Mouse (Mus musculus) kidney, postnatal 0 days (tissue): ENCODE data around the gene Pias4. TPM values are rescaled to one million over a fixed set of nuclear protein-coding genes. Genes with fewer than 3 reads are reported as not detected.

Source experiments
- ATAC-seq: fragments of 200-750 bp; cut with Nextera tagmentation; replicated peaks from 2 replicates; pipeline ENCODE4 v1.8.0; 2017; ENCODE audit warnings: low read depth, moderate number of reproducible peaks, moderate TSS enrichment, moderate library complexity; ENCODE audit not compliant: low FRiP score
- DNase-seq: peaks from one replicate; pipeline ENCODE4 v3.0.0-alpha.2; 2016; ENCODE audit warnings: low spot score
- H3K27ac ChIP-seq: fragments of 300-500 bp; sonication (generic); 2 replicates; pipeline ENCODE4 v1.5.1; 2014; ENCODE audit warnings: mild to moderate bottlenecking
- H3K27me3 ChIP-seq: fragments of 300-500 bp; sonication (generic); 2 replicates; pipeline ENCODE4 v1.6.1; 2014; ENCODE audit warnings: low read length, mixed read lengths; ENCODE audit not compliant: insufficient read depth
- H3K36me3 ChIP-seq: fragments of 300-500 bp; sonication (generic); 2 replicates; pipeline ENCODE4 v1.6.1; 2014; ENCODE audit warnings: low read length, mixed read lengths; ENCODE audit not compliant: insufficient read depth
- H3K4me1 ChIP-seq: fragments of 300-500 bp; sonication (generic); replicated peaks from 2 replicates; pipeline ENCODE4 v1.6.1; 2014; ENCODE audit warnings: antibody characterized with exemption, low read length, mixed read lengths; ENCODE audit not compliant: insufficient read depth
- H3K4me2 ChIP-seq: fragments of 300-500 bp; sonication (generic); 2 replicates; pipeline ENCODE4 v1.6.1; 2014; ENCODE audit warnings: mild to moderate bottlenecking, low read length, moderate library complexity, mixed read lengths
- H3K4me3 ChIP-seq: fragments of 300-500 bp; sonication (generic); replicated peaks from 2 replicates; pipeline ENCODE4 v1.5.1; 2014; ENCODE audit warnings: low read depth, low read length
- H3K9ac ChIP-seq: fragments of 300-500 bp; sonication (generic); 2 replicates; pipeline ENCODE4 v1.6.1; 2014; ENCODE audit warnings: low read depth, low read length
- H3K9me3 ChIP-seq: fragments of 300-500 bp; sonication (generic); replicated peaks from 2 replicates; pipeline ENCODE4 v1.6.1; 2016; ENCODE audit warnings: low read length, inconsistent platforms, mixed read lengths
- CTCF ChIP-seq: IDR thresholded peaks from 2 replicates; pipeline ENCODE4 v1.5.1; 2016; ENCODE audit warnings: antibody characterized with exemption, low read depth, mild to moderate bottlenecking, moderate library complexity
- WGBS: fragments of 180-500 bp; shearing (Covaris S2); extraction: QIAGEN DNeasy Blood & Tissue Kit; methylation state at CpG from one replicate; pipeline ENCODE4 v1.1.7; 2014; 5-methylcytosine and 5-hydroxymethylcytosine counted together
- microRNA-seq: library from miRNA; unstranded; fragments of <30 nt; microRNA quantifications from one replicate; pipeline ENCODE4, GENCODE M21; 2016
- polyA plus RNA-seq: library from polyadenylated mRNA; unstranded; fragments of >200 nt; fragmentation: Nextera tagmentation; extraction: Ambion mirVana; gene quantifications from 2 replicates; pipeline ENCODE4 v1.2.1, GENCODE M21; 2015

Gene Pias4
- polyA plus RNA-seq, 1 experiment from 2014 or later, result 28.4 TPM

- Histone ChIP-seq H3K4me1 (peaks cover 14% of the 10 kb centered on the region; the same call in 1 of the 2 replicates), H3K9me3 (no peaks in the 10 kb centered on the region)
Observed at GRCm38 (mm10) chr10:81105565-81106112, 62.1 kb downstream of the Pias4 start, which contains the start of gene Map2k2. Gene Map2k2, plus strand, starts transcription at chr10:81105915.

More at GRCm38 (mm10) chr10:81105565-81106112, 62.1 kb downstream of the Pias4 start, which contains the start of gene Map2k2:
- H3K9ac ChIP-seq, result peak within 1 kb of the TSS; percentile 98
- H3K27me3 ChIP-seq, result no peaks in the 10 kb centered on the region
- WGBS, result under 1% methylated on average over 54 of the region's 56 CpGs
- H3K4me3 ChIP-seq, result peak within 1 kb of the TSS; percentile 82
- ATAC-seq (peak; percentile 89), DNase-seq (peak; percentile 98)
- H3K36me3 ChIP-seq, result peaks cover 16% of the 10 kb centered on the region
- H3K4me2 ChIP-seq, result peak within 1 kb of the TSS; percentile 76
- TF ChIP-seq CTCF, result no peak
- H3K27ac ChIP-seq, result peak within 1 kb of the TSS; percentile 100

Small RNA genes within 50 kb of the gene (microRNA-seq; reads per million reads assigned to microRNA genes)
- gene Mir5615-1 (not detected), gene Mir5615-2 (not detected)

Other genes starting within 250 kb of the Pias4 start
- 21.9 and 26.0 TPM in 2 replicates for gene Lmnb2, start 249.7 kb downstream of the Pias4 start, polyA plus RNA-seq
- 17.4 and 20.8 TPM in 2 replicates for gene Gadd45b, start 237.8 kb downstream of the Pias4 start, polyA plus RNA-seq
- gene Gng7, start 153.0 kb downstream of the Pias4 start, polyA plus RNA-seq, result 3.4 TPM in 2 replicates
- 0.11 TPM in 1 of 2 replicates, not detected in the other for gene Diras1, start 142.3 kb downstream of the Pias4 start, polyA plus RNA-seq
- gene Slc39a3, start 130.5 kb downstream of the Pias4 start, polyA plus RNA-seq, result 13.4 and 13.9 TPM in 2 replicates
- gene Sgta, start 107.7 kb downstream of the Pias4 start, polyA plus RNA-seq, result 161 and 168 TPM in 2 replicates
- gene Thop1, start 97.9 kb downstream of the Pias4 start, polyA plus RNA-seq, result 30.6 and 34.2 TPM in 2 replicates
- gene Creb3l3, start 69.0 kb downstream of the Pias4 start, polyA plus RNA-seq, result 0.29 and 0.36 TPM in 2 replicates
- gene Map2k2, start 62.0 kb downstream of the Pias4 start, polyA plus RNA-seq, result 162 and 166 TPM in 2 replicates
- gene Zbtb7a, start 32.7 kb downstream of the Pias4 start, polyA plus RNA-seq, result 33.7 and 37.4 TPM in 2 replicates
- gene Eef2, start 8.7 kb upstream of the Pias4 start, polyA plus RNA-seq, result 560 and 590 TPM in 2 replicates
- 42.8 and 43.3 TPM in 2 replicates for gene Dapk3, start 15.1 kb upstream of the Pias4 start, polyA plus RNA-seq
- not detected in 2 replicates for gene 4930442H23Rik, start 15.9 kb upstream of the Pias4 start, polyA plus RNA-seq
- gene Nmrk2, start 34.1 kb upstream of the Pias4 start, polyA plus RNA-seq, result not detected in 2 replicates
- gene Atcay, start 62.9 kb upstream of the Pias4 start, polyA plus RNA-seq, result 0.32 TPM in 1 of 2 replicates, not detected in the other
- gene Zfr2, start 65.2 kb upstream of the Pias4 start, polyA plus RNA-seq, result 3.1 and 4.6 TPM in 2 replicates
- 3.9 and 5.5 TPM in 2 replicates for gene Matk, start 85.0 kb upstream of the Pias4 start, polyA plus RNA-seq
- 259 and 283 TPM in 2 replicates for gene Mrpl54, start 99.0 kb upstream of the Pias4 start, polyA plus RNA-seq
- 55.7 and 60.5 TPM in 2 replicates for gene Apba3, start 99.0 kb upstream of the Pias4 start, polyA plus RNA-seq
- 19.0 and 19.1 TPM in 2 replicates for gene Tjp3, start 123.7 kb upstream of the Pias4 start, polyA plus RNA-seq
- 37.8 and 39.3 TPM in 2 replicates for gene Pip5k1c, start 125.0 kb upstream of the Pias4 start, polyA plus RNA-seq
- 24.5 and 26.4 TPM in 2 replicates for gene Cactin, start 153.2 kb upstream of the Pias4 start, polyA plus RNA-seq
- gene Tbxa2r, start 160.8 kb upstream of the Pias4 start, polyA plus RNA-seq, result 16.1 and 17.5 TPM in 2 replicates
- 0.07 and 0.13 TPM in 2 replicates for gene Gipc3, start 175.3 kb upstream of the Pias4 start, polyA plus RNA-seq
- gene Hmg20b, start 182.6 kb upstream of the Pias4 start, polyA plus RNA-seq, result 92.4 and 99.0 TPM in 2 replicates
- 11.3 and 11.6 TPM in 2 replicates for gene Mfsd12, start 189.6 kb upstream of the Pias4 start, polyA plus RNA-seq
- 0.45 and 0.59 TPM in 2 replicates for gene 4930404N11Rik, start 197.9 kb upstream of the Pias4 start, polyA plus RNA-seq
- gene Fzr1, start 210.6 kb upstream of the Pias4 start, polyA plus RNA-seq, result 67.5 and 70.6 TPM in 2 replicates
- gene Dohh, start 216.5 kb upstream of the Pias4 start, polyA plus RNA-seq, result 74.3 and 80.6 TPM in 2 replicates
- 1.9 and 2.1 TPM in 2 replicates for gene Gm48551, start 216.5 kb upstream of the Pias4 start, polyA plus RNA-seq
- gene Gm48552, start 221.1 kb upstream of the Pias4 start, polyA plus RNA-seq, result 0.82 and 1.9 TPM in 2 replicates
- gene Smim24, start 225.1 kb upstream of the Pias4 start, polyA plus RNA-seq, result 62.4 and 68.6 TPM in 2 replicates